Mouse (Mus musculus) heart, embryonic 13.5 days (tissue): ENCODE results near the gene Ptprcap. TPM values are rescaled to one million over a fixed set of nuclear protein-coding genes. Genes with fewer than 3 reads are reported as not detected.

Experiments used
- ATAC-seq: fragments of 200-750 bp; cut with Nextera tagmentation; 2 replicates; pipeline ENCODE4 v1.8.0; 2017; ENCODE audit warnings: moderate TSS enrichment; ENCODE audit not compliant: insufficient number of reproducible peaks, low FRiP score, low TSS enrichment; ENCODE audit errors: extremely low read depth
- H3K27ac ChIP-seq: fragments of 300-500 bp; sonication (generic); replicated peaks from 2 replicates; pipeline ENCODE4 v1.5.1; 2015; ENCODE audit warnings: moderate library complexity, mild to moderate bottlenecking, inconsistent platforms
- H3K27me3 ChIP-seq: fragments of 300-500 bp; sonication (generic); replicated peaks from 2 replicates; pipeline ENCODE4 v1.6.1; 2015; ENCODE audit warnings: mild to moderate bottlenecking, inconsistent platforms
- H3K36me3 ChIP-seq: fragments of 300-500 bp; sonication (generic); 2 replicates; pipeline ENCODE4 v1.6.1; 2015; ENCODE audit warnings: mild to moderate bottlenecking, inconsistent platforms
- H3K4me1 ChIP-seq: fragments of 300-500 bp; sonication (generic); 2 replicates; pipeline ENCODE4 v1.6.1; 2015; ENCODE audit warnings: inconsistent platforms
- H3K4me2 ChIP-seq: fragments of 300-500 bp; sonication (generic); 2 replicates; pipeline ENCODE4 v1.6.1; 2015; ENCODE audit warnings: inconsistent platforms, mild to moderate bottlenecking, moderate library complexity
- H3K4me3 ChIP-seq: fragments of 300-500 bp; sonication (generic); 2 replicates; pipeline ENCODE4 v1.5.1; 2015; ENCODE audit warnings: moderate library complexity, mild to moderate bottlenecking, inconsistent platforms
- H3K9ac ChIP-seq: fragments of 300-500 bp; sonication (generic); 2 replicates; pipeline ENCODE4 v1.6.1; 2015; ENCODE audit warnings: inconsistent platforms, mild to moderate bottlenecking, moderate library complexity
- H3K9me3 ChIP-seq: fragments of 300-500 bp; sonication (generic); 2 replicates; pipeline ENCODE4 v1.6.1; 2016; ENCODE audit warnings: inconsistent platforms
- WGBS: fragments of 180-500 bp; shearing (Covaris S2); methylation state at CpG from one replicate; pipeline ENCODE4 v1.1.7; 2015; ENCODE audit warnings: mixed read lengths; 5-methylcytosine and 5-hydroxymethylcytosine counted together
- polyA plus RNA-seq: library from polyadenylated mRNA; unstranded; fragments of >200 nt; fragmentation: Nextera tagmentation; extraction: Ambion mirVana; gene quantifications from 2 replicates; pipeline ENCODE4 v1.2.1, GENCODE M21; 2015

Ptprcap gene
- polyA plus RNA-seq, 1 experiment from 2014 or later: 1.4 TPM

DNA sequence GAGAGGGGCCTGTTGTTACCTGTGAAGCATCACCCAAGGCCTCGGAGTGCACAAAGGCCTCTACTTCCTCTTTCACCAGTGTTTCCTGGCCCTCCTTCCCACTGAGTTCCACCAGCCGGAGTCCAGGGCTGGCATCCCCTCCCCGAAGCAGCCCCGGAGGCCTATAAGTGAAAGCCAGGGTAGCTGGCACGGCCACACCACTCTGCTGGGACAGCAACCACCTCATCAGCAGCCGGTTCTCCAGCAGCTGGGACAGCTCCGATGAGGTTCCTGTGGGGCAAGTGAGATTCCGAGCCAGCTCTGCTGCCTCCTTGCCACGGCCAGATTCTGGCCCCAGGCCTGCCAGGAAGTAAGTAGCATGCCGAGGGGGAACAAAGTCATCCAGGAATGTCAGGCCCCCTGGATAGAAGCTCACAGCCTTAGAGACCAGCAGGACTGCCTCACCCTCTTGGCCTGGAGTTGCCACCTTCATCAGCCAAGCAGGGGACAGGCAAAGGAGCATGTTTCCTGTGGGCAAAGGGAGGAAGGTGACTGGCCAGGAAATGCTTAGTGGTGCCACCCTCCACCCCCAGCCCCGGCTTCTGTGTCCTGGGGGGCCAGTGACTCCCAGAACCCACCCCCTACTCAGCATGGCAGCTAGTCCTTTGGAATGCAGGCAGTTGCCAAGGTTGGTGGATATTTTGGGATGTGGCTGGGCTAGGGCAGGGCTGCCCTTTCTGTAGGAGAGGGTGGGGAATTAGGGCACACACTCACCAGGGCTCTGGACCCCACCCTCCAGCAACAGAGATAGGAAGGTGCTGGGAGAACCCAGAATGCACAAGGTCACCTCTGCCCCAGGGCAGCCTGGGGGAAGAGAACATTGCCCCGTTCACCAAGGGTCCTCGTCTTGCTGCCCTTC, 18.2 kb downstream of the Ptprcap start:
- no peak for ATAC-seq
- H3K4me2 ChIP-seq: 0 out of 2 replicates have a peak overlapping the region, but pooled peaks have one; percentile 0
- WGBS: 47% methylated on average over 13 of the region's 13 CpGs

DNA sequence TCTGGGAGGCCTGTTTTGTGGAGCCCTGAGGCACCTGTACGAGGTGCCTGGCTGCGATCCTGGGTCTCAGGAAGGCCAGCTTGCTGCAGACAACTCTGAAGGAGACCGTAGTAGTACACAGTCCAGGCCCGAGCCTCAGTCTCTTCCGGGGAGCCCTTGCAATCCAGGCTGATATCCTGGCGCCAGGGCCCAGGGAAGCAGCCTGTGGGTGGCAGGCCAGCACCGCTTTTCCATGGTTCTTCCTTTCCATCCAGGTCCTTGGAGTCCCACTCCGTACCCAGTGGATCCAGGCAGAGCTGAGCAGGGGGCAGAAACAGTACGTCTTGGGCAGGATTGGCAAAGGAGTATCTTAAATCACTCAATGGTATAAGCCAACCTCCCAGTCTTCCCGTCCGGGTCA, 19.5 kb downstream of the Ptprcap start:
- Histone ChIP-seq H3K9ac (peak overlapping the region; percentile 57; the same call in 1 of the 2 replicates), H3K4me2 (no peak overlapping the region), H3K4me3 (no peak overlapping the region), H3K9me3 (no peaks in the 10 kb centered on the region), H3K27ac (no peak overlapping the region), H3K4me1 (peaks cover 51% of the 10 kb centered on the region), H3K27me3 (peaks cover 7% of the 10 kb centered on the region; the same call in 1 of the 2 replicates), H3K36me3 (no peaks in the 10 kb centered on the region)
- no peak for ATAC-seq
- 62% methylated on average over 11 of the region's 11 CpGs for WGBS

More for the DNA sequence above, 18.2 kb downstream of the Ptprcap start:
- Histone ChIP-seq H3K9ac (peak overlapping the region; percentile 51), H3K9me3 (no peaks in the 10 kb centered on the region), H3K36me3 (no peaks in the 10 kb centered on the region), H3K4me1 (peaks cover 56% of the 10 kb centered on the region), H3K27ac (peak overlapping the region; percentile 64), H3K4me3 (no peak overlapping the region), H3K27me3 (0 out of 2 replicates have a peak, but pooled peaks cover 3% of the 10 kb centered on the region)

DNA sequence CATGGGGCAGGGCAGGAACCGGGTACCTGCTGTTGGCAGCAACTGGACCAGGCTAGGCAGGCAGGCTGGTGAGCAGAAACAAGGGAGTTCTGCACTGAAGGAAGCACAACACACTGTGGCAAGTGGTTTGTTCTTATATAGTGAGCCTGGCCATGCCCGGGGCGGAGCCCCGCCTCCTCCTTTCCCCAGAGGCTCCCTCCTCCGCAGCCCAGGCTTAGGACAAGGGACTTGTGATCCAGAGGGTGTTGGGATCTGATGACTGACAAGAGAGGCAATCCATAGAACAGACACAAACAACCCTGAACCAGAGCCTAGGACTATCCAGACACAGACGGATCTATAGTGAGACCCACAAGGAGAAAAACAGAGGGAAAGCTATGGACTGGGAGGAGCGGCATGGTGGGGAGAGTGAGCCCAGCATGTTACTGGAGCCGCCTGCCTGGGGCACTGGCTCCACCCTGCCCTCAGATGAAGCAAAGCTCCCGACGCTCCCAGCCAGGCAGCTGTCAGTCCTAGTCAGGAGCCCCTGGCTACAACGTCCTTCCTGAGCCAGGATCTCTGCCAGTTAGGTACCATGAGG, 22.1 kb downstream of the Ptprcap start, which contains the start of gene Carns1:
Carns1 (minus strand) TSS at position 112 of the 580 bp plus-strand sequence.
- H3K9ac ChIP-seq: peak within 1 kb of the TSS; percentile 60
- H3K27me3 ChIP-seq: peaks cover 7% of the 10 kb centered on the region; the same call in 1 of the 2 replicates
- 2% methylated on average over 11 of the region's 11 CpGs for WGBS
- peak within 1 kb of the TSS; percentile 13 for H3K27ac ChIP-seq
- no peaks in the 10 kb centered on the region for H3K36me3 ChIP-seq
- H3K4me3 ChIP-seq: peak within 1 kb of the TSS; percentile 29
- H3K4me2 ChIP-seq: peak within 1 kb of the TSS; percentile 63
- ATAC-seq: 0 out of 2 replicates have a peak, but pooled peaks have one; percentile 22
- no peaks in the 10 kb centered on the region for H3K9me3 ChIP-seq
- peaks cover 38% of the 10 kb centered on the region for H3K4me1 ChIP-seq

DNA sequence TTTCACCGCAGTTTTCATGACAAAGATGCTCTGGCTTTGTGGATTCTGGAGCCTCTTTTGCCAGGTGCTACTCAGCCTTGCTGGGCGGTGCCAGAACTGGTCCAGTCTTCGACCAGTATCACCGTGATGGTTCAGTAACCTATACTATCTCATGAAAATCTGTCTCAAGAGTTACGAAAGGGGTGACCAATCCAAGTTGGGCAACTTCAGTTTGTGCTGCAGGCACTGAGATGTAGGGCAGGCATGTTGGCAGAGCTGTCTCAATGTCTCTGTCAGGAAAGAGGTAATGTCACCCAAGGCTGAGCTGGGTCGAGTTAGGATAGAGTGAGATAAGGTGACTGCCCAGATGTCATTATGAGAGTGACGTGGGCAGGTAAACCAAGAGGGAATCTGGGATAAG, 27.0 kb downstream of the Ptprcap start:
- no peaks in the 10 kb centered on the region for H3K9me3 ChIP-seq
- H3K9ac ChIP-seq: no peak overlapping the region
- peaks cover 7% of the 10 kb centered on the region; the same call in 1 of the 2 replicates for H3K27me3 ChIP-seq
- H3K4me1 ChIP-seq: peaks cover 21% of the 10 kb centered on the region
- 75% methylated on average over 7 of the region's 7 CpGs for WGBS
- H3K4me2 ChIP-seq: no peak overlapping the region
- H3K27ac ChIP-seq: no peak overlapping the region
- ATAC-seq: no peak
- no peaks in the 10 kb centered on the region for H3K36me3 ChIP-seq
- no peak overlapping the region for H3K4me3 ChIP-seq

DNA sequence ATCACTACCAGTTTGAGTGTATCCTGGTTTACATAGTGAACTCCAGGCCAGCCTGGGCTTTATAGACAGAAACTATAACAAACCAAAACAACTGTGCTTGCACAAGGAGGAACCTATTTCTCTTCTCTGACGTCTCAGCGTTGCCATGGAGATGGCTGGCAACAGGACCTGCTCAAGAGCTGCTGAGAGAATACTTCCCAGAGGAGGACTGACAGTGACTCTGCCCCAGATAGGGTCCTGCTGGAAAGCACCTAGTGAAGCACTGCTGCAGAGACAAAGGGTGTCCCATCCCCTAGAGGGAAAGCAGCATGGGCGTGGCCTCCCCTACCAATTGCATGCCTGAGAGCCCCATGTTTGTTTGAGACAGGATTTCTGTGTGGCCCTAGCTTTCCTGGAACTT, 28.5 kb downstream of the Ptprcap start:
- Histone ChIP-seq H3K4me1 (peaks cover 27% of the 10 kb centered on the region), H3K4me2 (no peak overlapping the region), H3K9me3 (no peaks in the 10 kb centered on the region), H3K27me3 (peaks cover 2% of the 10 kb centered on the region; the same call in 1 of the 2 replicates), H3K4me3 (no peak overlapping the region), H3K36me3 (no peaks in the 10 kb centered on the region), H3K27ac (no peak overlapping the region), H3K9ac (no peak overlapping the region)
- ATAC-seq: no peak
- whole genome bisulfite sequencing: 47% methylated on average over 3 of the region's 3 CpGs

DNA sequence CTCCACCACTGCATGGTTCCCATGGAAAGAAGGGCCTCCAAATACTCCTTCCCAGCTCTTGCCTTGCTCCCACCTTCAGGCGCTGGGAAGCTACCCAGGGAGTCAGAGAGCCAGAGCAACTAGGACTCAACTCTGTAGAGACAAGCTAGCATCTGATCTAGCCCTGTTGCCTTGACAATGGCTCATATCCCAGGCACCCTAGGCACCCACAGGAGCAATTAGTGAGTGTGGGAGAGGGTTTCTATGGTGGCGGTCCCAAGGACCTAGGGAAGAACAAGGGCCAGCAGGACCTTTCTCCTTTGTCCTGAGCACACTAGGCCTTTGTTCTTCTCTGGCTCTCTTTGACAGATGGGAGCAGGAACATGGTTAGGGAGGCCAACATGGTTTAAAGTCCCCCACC, 30.3 kb downstream of the Ptprcap start:
- no peak overlapping the region for H3K4me3 ChIP-seq
- no peak for ATAC-seq
- WGBS: 85% methylated on average over 2 of the region's 2 CpGs
- H3K36me3 ChIP-seq: no peaks in the 10 kb centered on the region
- peaks cover 40% of the 10 kb centered on the region for H3K4me1 ChIP-seq
- no peaks in the 10 kb centered on the region for H3K27me3 ChIP-seq
- H3K9me3 ChIP-seq: no peaks in the 10 kb centered on the region
- H3K27ac ChIP-seq: no peak overlapping the region
- H3K4me2 ChIP-seq: no peak overlapping the region
- H3K9ac ChIP-seq: no peak overlapping the region

DNA sequence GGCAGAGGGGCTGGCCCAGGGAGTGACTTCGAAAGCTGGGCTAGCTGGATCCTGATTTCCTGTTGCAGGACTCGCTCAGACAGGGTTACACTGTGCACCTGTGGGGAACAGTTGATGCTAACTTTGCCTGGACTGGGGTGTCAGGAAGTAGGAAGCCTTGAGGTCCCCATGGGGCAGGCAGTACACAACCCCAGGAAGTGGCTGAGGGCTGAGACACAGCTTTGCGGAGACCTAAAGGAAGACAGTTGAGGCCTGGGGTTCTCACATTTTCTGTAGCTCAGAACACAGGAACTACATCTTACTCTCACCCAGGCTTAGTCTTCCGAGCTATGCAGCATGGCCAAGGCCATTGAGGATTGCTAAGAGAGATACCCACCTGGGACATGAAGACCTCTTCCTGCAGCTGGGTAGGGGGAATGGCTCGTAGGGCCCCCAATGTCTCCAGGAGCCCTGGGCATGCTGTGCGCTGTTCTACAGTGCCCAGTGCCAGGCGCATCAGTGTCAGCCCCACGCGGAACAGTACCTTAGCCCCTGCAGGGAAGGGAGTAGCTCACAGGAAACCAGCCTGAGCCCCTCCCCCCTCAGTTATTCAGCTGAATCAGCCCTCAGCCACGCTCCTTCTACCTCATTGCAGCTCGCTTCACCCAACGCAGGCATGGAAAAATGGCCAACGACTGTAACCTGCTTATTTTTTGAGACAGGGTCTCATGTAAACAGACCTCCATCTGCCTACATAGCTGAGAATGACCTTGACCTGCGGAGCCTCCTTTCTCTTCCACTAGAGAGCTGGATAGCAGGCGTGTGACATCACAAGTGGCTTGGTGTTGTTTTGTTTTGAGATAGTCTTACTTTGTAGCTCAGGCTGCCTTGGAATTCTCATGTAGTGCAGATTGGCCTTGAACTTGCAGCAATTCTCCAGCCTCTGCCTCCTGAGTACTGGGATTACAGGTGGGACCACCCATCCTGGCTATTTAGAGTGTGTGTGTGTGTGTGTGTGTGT, 31.9 kb downstream of the Ptprcap start:
- peak overlapping the region; percentile 33; the same call in 1 of the 2 replicates for H3K9ac ChIP-seq
- WGBS: 43% methylated on average over 15 of the region's 15 CpGs
- no peak for ATAC-seq
- no peak overlapping the region for H3K4me3 ChIP-seq
- no peaks in the 10 kb centered on the region for H3K9me3 ChIP-seq
- peaks cover 40% of the 10 kb centered on the region for H3K4me1 ChIP-seq
- no peaks in the 10 kb centered on the region for H3K36me3 ChIP-seq
- peak overlapping the region; percentile 27; the same call in 1 of the 2 replicates for H3K4me2 ChIP-seq
- H3K27me3 ChIP-seq: no peaks in the 10 kb centered on the region
- H3K27ac ChIP-seq: peak overlapping the region; percentile 50

DNA sequence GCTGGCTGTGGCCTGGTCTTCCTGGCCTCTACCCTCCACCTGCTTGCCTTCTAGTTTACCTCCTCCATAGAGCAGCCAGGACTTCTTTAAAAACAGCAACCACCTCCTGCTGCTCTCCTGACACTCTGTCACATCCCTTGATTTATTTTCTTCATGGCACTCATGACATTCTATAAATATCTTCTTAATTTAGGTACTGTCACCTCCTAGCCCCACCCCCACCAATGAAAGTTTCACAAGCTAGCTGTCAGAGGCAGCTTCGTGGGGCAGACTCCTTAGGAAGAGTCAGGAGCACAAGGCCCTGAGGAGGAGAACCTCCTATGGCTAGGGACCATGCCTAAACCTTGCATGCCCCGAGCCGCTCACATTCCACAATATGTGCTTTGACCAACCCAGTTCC, 33.9 kb downstream of the Ptprcap start:
- Histone ChIP-seq H3K9ac (no peak overlapping the region), H3K36me3 (no peaks in the 10 kb centered on the region), H3K9me3 (no peaks in the 10 kb centered on the region), H3K4me3 (no peak overlapping the region), H3K4me1 (peaks cover 48% of the 10 kb centered on the region), H3K27ac (peak overlapping the region; percentile 28; the same call in 1 of the 2 replicates), H3K27me3 (no peaks in the 10 kb centered on the region), H3K4me2 (no peak overlapping the region)
- WGBS: 60% methylated on average over 3 of the region's 3 CpGs
- no peak for ATAC-seq

DNA sequence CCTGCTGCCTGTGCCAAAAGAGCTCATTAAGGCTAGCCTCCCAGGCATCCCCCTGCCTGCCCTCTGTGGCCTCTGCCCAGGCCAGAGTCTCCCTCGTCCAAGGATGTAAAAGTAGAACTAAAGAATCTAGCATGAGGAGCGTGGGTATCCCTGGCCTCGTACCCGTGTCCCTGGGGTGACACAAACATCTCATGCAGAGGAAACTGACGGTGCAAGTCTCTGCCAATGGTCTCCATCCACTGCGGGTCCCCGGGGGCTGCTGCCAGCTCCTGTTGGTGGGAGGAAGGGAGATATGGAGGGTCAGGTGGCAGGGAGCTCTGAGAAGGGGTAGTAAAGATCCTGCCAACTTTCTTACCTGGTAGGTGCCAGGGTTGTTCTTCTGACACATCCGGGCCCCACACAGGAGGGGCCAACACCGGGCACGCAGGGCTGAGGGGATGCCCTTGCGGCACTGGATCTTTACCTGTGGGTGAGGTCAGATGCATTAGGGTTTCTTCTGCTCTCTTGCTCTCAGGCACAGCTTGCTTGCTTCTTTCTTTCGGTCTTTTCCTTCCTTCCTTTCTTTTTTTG, 35.7 kb downstream of the Ptprcap start:
- Histone ChIP-seq H3K4me3 (no peak overlapping the region), H3K27me3 (no peaks in the 10 kb centered on the region), H3K4me1 (peaks cover 63% of the 10 kb centered on the region), H3K9me3 (no peaks in the 10 kb centered on the region), H3K9ac (no peak overlapping the region), H3K36me3 (peaks cover 11% of the 10 kb centered on the region), H3K4me2 (no peak overlapping the region), H3K27ac (no peak overlapping the region)
- WGBS: 84% methylated on average over 12 of the region's 12 CpGs
- ATAC-seq: no peak

DNA sequence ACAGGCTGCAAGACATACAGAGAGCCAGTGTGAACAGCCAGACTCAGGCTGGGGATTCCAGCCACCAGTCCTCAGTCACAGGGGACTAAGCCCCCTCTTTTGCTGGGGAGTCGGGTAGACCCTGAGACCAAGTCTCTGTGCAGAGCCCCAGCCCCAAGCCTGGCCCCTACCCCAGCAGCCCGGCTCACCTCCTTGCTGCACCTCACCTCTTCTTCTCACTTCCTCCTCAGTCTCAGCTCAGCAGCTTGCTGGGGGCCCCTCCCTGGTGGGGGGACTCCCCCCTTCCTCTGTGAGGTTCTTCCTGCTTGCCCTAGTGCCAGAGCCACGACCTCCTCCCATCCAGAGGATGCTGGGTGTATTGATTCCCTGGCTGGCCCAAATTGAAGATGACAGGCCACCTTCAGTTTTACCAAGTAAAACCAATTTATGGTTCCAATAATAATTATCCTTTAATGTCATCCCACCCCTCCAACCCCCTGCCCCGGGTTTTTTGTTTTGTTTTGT, 37.5 kb downstream of the Ptprcap start, which contains the start of gene Tbc1d10c:
Tbc1d10c (minus strand) TSS at position 454 of the 504 bp plus-strand sequence.
- Histone ChIP-seq H3K9me3 (no peaks in the 10 kb centered on the region), H3K36me3 (peaks cover 29% of the 10 kb centered on the region), H3K4me2 (peak within 1 kb of the TSS; percentile 96), H3K4me1 (peaks cover 64% of the 10 kb centered on the region), H3K9ac (peak within 1 kb of the TSS; percentile 99), H3K27me3 (no peaks in the 10 kb centered on the region), H3K4me3 (peak within 1 kb of the TSS; percentile 94), H3K27ac (peak within 1 kb of the TSS; percentile 95)
- ATAC-seq: no peak
- 53% methylated on average over 4 of the region's 4 CpGs for WGBS
